Mouse (Mus musculus) liver, adult 2 months (tissue): Measurements from ENCODE around the gene 1520401A03Rik. TPM values are rescaled to one million over a fixed set of nuclear protein-coding genes. Genes with fewer than 3 reads are reported as not detected.

ENCODE experiments used
- DNase-seq: peaks from one replicate; pipeline ENCODE4 v3.0.0-alpha.2; 2011; ENCODE audit warnings: low read depth, low spot score; ENCODE audit errors: extremely low read depth
- H3K27ac ChIP-seq: fragments of 200-500 bp; replicated peaks from 2 replicates; pipeline ENCODE4 v1.5.1; 2012; ENCODE audit warnings: low read depth, mild to moderate bottlenecking, control low read depth, inconsistent platforms, low read length; ENCODE audit not compliant: insufficient read depth
- H3K27me3 ChIP-seq: fragments of 200-500 bp; 2 replicates; pipeline ENCODE4 v1.6.1; 2012; ENCODE audit warnings: mild to moderate bottlenecking, moderate library complexity, low read length, inconsistent platforms; ENCODE audit not compliant: control insufficient read depth, insufficient read depth
- H3K36me3 ChIP-seq: fragments of 200-500 bp; 2 replicates; pipeline ENCODE4 v1.6.1; 2012; ENCODE audit warnings: low read length, inconsistent platforms; ENCODE audit not compliant: control insufficient read depth, insufficient read depth
- H3K4me1 ChIP-seq: fragments of 200-500 bp; 2 replicates; pipeline ENCODE4 v1.6.1; 2011; ENCODE audit warnings: low read length; ENCODE audit not compliant: control insufficient read depth, insufficient read depth
- H3K4me3 ChIP-seq: fragments of 200-500 bp; 2 replicates; pipeline ENCODE4 v1.5.1; 2011; ENCODE audit warnings: low read depth, mild to moderate bottlenecking, control low read depth, low read length, moderate library complexity; ENCODE audit not compliant: insufficient read depth
- H3K79me2 ChIP-seq: fragments of 200-500 bp; 2 replicates; pipeline ENCODE4 v1.6.1; 2012; ENCODE audit warnings: inconsistent platforms, mild to moderate bottlenecking, low read length, moderate library complexity; ENCODE audit not compliant: control insufficient read depth, insufficient read depth
- H3K9ac ChIP-seq: fragments of 200-500 bp; 2 replicates; pipeline ENCODE4 v1.6.1; 2012; ENCODE audit warnings: low read depth, mild to moderate bottlenecking, control low read depth, inconsistent platforms, low read length
- CTCF ChIP-seq: fragments of 200-500 bp; IDR thresholded peaks from 2 replicates; pipeline ENCODE4 v1.5.1; 2011; ENCODE audit warnings: low read depth, low read length, control low read depth
- POLR2A ChIP-seq: fragments of 200-500 bp; IDR thresholded peaks from 2 replicates; pipeline ENCODE4 v1.6.1; 2011; ENCODE audit warnings: low read length, control low read depth; ENCODE audit not compliant: insufficient read depth; ENCODE audit errors: extremely low read depth
- WGBS: fragments of 180-500 bp; shearing (Covaris S2); methylation state at CpG from one replicate; pipeline ENCODE4 v1.1.7; 2018; 5-methylcytosine and 5-hydroxymethylcytosine counted together
- polyA plus RNA-seq: library from polyadenylated mRNA; depleted of rRNA; stranded (reverse); fragments of >200 nt; gene quantifications from 2 replicates; pipeline ENCODE4 v1.2.3, GENCODE M21; 2012
- total RNA-seq: library from RNA; depleted of rRNA; stranded (reverse); fragments of >200 nt; gene quantifications from 2 replicates; pipeline ENCODE4 v1.2.3, GENCODE M21; 2014

The 1520401A03Rik gene
- total and polyA plus RNA-seq, 2 experiments: not detected

DNA sequence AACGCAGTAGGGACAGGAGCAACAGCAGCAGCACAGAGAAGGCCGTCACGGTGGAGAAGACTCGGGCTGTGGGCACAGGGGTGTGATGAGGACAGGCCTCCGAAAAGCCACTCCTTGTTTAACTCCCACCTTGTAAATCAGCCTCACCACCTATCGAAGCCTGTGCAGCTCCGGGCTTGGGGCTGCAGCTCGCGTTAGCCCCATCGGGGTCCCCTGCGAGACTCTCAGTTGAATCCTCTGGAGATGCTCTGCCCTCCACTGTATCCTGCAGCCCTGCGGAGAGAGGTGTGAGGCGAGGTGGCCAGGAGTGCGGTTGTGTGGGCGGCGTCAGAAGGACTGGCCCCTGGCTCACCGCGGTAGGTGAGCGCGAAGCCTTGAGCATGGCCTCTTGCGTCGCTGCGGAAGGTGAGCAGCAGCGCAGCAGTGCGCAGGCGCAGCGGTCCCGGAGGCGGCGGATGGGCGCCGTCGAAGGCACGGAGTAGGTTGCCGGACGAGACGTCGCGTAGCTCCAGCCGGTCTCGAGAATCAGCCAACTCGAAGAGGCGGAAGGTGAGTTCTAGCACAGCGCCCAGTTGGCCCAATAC is 19.7 kb upstream of the 1520401A03Rik start:
- peaks cover 2% of the 10 kb centered on the region; the same call in 1 of the 2 replicates for H3K4me1 ChIP-seq
- TF ChIP-seq POLR2A (no peak), CTCF (no peak)
- no peak for DNase-seq
- H3K79me2 ChIP-seq: no peaks in the 10 kb centered on the region
- H3K36me3 ChIP-seq: no peaks in the 10 kb centered on the region
- 12% methylated on average over 44 of the region's 44 CpGs for WGBS
- no peak overlapping the region for H3K27ac ChIP-seq
- H3K27me3 ChIP-seq: peaks cover 35% of the 10 kb centered on the region
- peak overlapping the region; percentile 25; the same call in 1 of the 2 replicates for H3K4me3 ChIP-seq
- H3K9ac ChIP-seq: no peak overlapping the region

DNA sequence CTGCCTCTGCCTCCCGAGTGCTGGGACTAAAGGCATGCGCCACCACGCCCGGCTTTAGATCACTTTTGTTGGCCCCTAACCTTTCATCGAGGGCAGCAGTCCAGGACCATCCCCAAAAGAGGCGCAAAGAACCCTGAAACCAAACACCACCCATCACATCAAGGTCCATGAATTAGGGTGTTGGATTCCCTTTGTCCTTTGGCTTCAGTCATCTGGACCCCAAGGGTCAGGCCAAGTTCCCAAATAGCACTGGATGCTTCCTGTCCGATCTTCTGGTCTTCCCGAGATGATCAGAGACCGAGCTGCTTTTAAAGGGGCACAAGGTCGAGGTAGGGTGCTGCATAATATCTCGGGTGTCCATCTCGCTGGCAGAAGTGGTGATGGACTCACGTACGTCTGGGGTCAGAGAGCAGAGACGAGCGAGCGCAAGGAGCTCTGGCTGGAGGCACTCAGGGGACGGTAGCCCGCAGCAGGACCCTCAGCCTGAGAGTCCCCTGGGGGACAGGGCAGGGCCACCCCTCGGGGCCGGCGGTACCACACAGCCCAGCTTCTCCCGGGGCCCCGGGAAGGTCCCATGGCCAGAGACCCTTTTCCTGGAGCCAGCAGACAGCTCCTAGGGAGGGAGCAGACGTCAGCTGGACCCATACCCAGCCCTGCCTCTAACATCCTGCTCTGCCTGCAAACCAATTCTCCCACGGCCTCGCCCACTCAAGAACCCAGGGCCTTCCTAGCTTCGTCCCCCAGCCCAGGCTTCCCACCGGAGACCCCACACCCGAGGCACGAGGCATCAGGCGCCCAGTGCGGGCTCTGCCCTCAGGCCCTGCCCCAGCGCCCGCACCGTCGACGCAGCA is 19.0 kb upstream of the 1520401A03Rik start:
- peaks cover 2% of the 10 kb centered on the region; the same call in 1 of the 2 replicates for H3K4me1 ChIP-seq
- TF ChIP-seq CTCF (no peak), POLR2A (no peak)
- H3K27ac ChIP-seq: no peak overlapping the region
- WGBS: 44% methylated on average over 38 of the region's 38 CpGs
- H3K27me3 ChIP-seq: peaks cover 35% of the 10 kb centered on the region
- DNase-seq: no peak
- no peaks in the 10 kb centered on the region for H3K79me2 ChIP-seq
- no peak overlapping the region for H3K9ac ChIP-seq
- H3K36me3 ChIP-seq: no peaks in the 10 kb centered on the region
- no peak overlapping the region for H3K4me3 ChIP-seq

GRCm38 (mm10) chr17:23740598-23741021 is 18.0 kb upstream of the 1520401A03Rik start, which contains the start of gene Paqr4:
Gene Paqr4, minus strand, starts transcription at chr17:23740867.
- Histone ChIP-seq H3K9ac (peak within 1 kb of the TSS; percentile 66), H3K4me1 (peaks cover 2% of the 10 kb centered on the region; the same call in 1 of the 2 replicates), H3K36me3 (no peaks in the 10 kb centered on the region), H3K27ac (no peak within 1 kb of the TSS), H3K79me2 (no peaks in the 10 kb centered on the region), H3K27me3 (peaks cover 27% of the 10 kb centered on the region), H3K4me3 (peak within 1 kb of the TSS; percentile 67)
- 12% methylated on average over 13 of the region's 13 CpGs for WGBS
- no peak for DNase-seq
- TF ChIP-seq POLR2A (no peak), CTCF (no peak)

GRCm38 (mm10) chr17:23740136-23740584 is 17.6 kb upstream of the 1520401A03Rik start:
- no peak for TF ChIP-seq CTCF
- TF ChIP-seq POLR2A: 0 out of 2 replicates have a peak, but pooled peaks have one; percentile 36
- peak overlapping the region; percentile 66 for H3K9ac ChIP-seq
- peak overlapping the region; percentile 67 for H3K4me3 ChIP-seq
- H3K79me2 ChIP-seq: no peaks in the 10 kb centered on the region
- peaks cover 2% of the 10 kb centered on the region; the same call in 1 of the 2 replicates for H3K4me1 ChIP-seq
- DNase-seq: peak; percentile 48
- H3K27ac ChIP-seq: no peak overlapping the region
- peaks cover 23% of the 10 kb centered on the region for H3K27me3 ChIP-seq
- under 1% methylated on average over 46 of the region's 46 CpGs for WGBS
- H3K36me3 ChIP-seq: no peaks in the 10 kb centered on the region

GRCm38 (mm10) chr17:23739202-23740135 is 16.9 kb upstream of the 1520401A03Rik start:
- H3K9ac ChIP-seq: peak overlapping the region; percentile 66
- no peak for DNase-seq
- peaks cover 2% of the 10 kb centered on the region; the same call in 1 of the 2 replicates for H3K4me1 ChIP-seq
- H3K27ac ChIP-seq: no peak overlapping the region
- 11% methylated on average over 48 of the region's 48 CpGs for WGBS
- H3K79me2 ChIP-seq: no peaks in the 10 kb centered on the region
- no peaks in the 10 kb centered on the region for H3K36me3 ChIP-seq
- peak overlapping the region; percentile 67 for H3K4me3 ChIP-seq
- peaks cover 16% of the 10 kb centered on the region for H3K27me3 ChIP-seq
- TF ChIP-seq POLR2A (no peak), CTCF (no peak)
